ENCODE assay signal across 9 mouse cellular contexts in the genomic region with DNA sequence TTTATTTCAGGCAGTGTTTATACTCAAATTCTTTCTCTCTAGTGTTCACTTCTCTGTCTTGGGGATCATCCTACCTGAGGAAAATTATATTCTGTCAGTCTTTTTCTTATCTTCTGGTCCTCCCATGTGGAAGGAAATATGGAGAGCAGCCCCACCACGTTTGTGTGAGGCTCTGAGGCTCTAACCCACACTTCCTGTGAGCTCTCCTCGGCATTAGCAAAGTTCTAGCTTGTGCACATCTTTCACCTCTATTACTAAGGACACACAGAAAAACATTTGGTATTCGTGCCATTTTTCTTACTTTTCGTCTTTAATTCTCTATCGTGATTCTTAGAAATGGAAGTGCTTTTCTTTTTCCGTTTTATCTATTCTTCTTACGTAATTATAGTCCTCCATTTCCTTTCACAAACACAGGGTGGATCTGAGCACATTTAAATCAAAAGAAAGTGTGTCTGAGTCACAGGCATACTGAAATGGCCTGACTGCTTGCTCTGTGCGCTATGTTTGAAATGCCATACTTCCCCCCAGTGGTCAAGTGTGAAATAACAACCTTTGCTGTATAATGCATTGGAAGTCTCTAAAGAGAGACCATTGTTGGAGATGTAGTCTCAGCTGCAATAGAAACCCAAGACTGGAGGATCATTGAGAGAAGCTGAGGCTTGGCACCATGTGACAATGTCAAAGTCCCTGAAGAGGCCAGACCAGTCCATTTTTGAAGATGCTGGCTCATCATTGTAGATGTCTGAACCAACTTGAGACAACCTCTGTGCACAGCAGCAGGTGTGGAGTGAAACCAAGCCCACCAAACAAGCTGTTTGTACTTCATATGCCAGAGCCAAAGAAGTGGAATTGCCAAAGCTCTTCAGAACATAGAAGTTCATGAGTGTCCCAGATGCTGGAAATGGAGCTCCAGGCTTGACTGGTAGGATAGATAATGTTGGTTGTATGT. TPM values are rescaled to one million over a fixed set of nuclear protein-coding genes. Genes with fewer than 3 reads are reported as not detected.
A peak's percentile ranks its signal among the peaks of the same experiment; 100 is the strongest.
DNase-seq lines count a peak whose midpoint lies in the region; ATAC-seq and TF ChIP-seq lines count a peak whose summit lies in the region.
"Had no signal": no experiment of that assay in that cellular context is flagged by ENCODE, and none has a peak within 500 bp of the region (broad histone marks: within the 10 kb centered on the region; RNA-seq: fewer than 3 reads in every experiment).

No protein-coding gene starts in this region.

- no peak for TF ChIP-seq EP300 in liver, embryonic 14.5 days (IDR thresholded peaks at IDR 0.05; ENCODE audit: low read depth)

- TF ChIP-seq CTCF in brain, embryonic 14.5 days (IDR thresholded peaks at IDR 0.05; ENCODE audit: borderline replicate concordance, extremely low read depth, insufficient read depth, insufficient read length) = peak; percentile 70; the same call in 1 of the 2 replicates
- TF ChIP-seq CTCF in liver, embryonic 14.5 days (IDR thresholded peaks at IDR 0.05; ENCODE audit: low read depth) = peak; percentile 69

- H3K27ac ChIP-seq in ES-E14 (ENCODE audit: insufficient read depth, low read depth, low read length, poor library complexity, severe bottlenecking) = no peak overlapping the region
- H3K27ac ChIP-seq in heart, embryonic 13.5 days (replicated peaks) = no peak overlapping the region; the same call in 1 of the 2 replicates
- no peak overlapping the region for H3K27ac ChIP-seq in kidney, embryonic 16.5 days (ENCODE audit: low read length)
- H3K27ac ChIP-seq in liver, embryonic 14.5 days = no peak overlapping the region
- no peak overlapping the region for H3K27ac ChIP-seq in neural tube, embryonic 14.5 days (ENCODE audit: low read depth, low read length)
- H3K27ac ChIP-seq: macrophage had no signal

- H3K9ac ChIP-seq in ES-E14 (ENCODE audit: insufficient read depth, low read depth, low read length, poor library complexity, severe bottlenecking) = no peak overlapping the region
- H3K9ac ChIP-seq in heart, embryonic 13.5 days = no peak overlapping the region
- no peak overlapping the region for H3K9ac ChIP-seq in kidney, embryonic 16.5 days (replicated peaks; ENCODE audit: low read length)
- H3K9ac ChIP-seq in liver, embryonic 14.5 days (replicated peaks) = no peak overlapping the region
- no peak overlapping the region for H3K9ac ChIP-seq in neural tube, embryonic 14.5 days (replicated peaks; ENCODE audit: low read depth, low read length)

- no peaks in the 10 kb centered on the region for H3K4me1 ChIP-seq in ES-E14 (ENCODE audit: control insufficient read depth in 2 of 2, insufficient read depth in 2 of 2, low read length in 2 of 2, poor library complexity in 1 of 2)
- no peaks in the 10 kb centered on the region for H3K4me1 ChIP-seq in heart, embryonic 13.5 days
- H3K4me1 ChIP-seq in kidney, embryonic 16.5 days (ENCODE audit: insufficient read depth, low read length) = no peaks in the 10 kb centered on the region
- no peaks in the 10 kb centered on the region for H3K4me1 ChIP-seq in liver, embryonic 14.5 days (replicated peaks; ENCODE audit: control insufficient read depth in 2 of 2, insufficient read depth in 2 of 2, low read length in 1 of 2)
- no peaks in the 10 kb centered on the region for H3K4me1 ChIP-seq in neural tube, embryonic 14.5 days (ENCODE audit: control insufficient read depth, insufficient read depth, low read length)

- peak; percentile 63 for DNase-seq in ES-E14 (ENCODE audit: low read depth, low spot score)
- peak; percentile 93 for DNase-seq in brain, embryonic 14.5 days (ENCODE audit: low read depth)
- peak; percentile 17 to 42 (median 17) for DNase-seq in liver, embryonic 14.5 days (ENCODE audit: low read depth in 3 of 3, low spot score in 3 of 3)
- peak; percentile 69 to 81 for DNase-seq in thymus, postnatal 10 days (ENCODE audit: low spot score in 2 of 2)

- in situ Hi-C loops in ES-E14 (cut with MboI; ENCODE audit: low sequenced_read_pairs in 2 of 2, unreplicated experiment in 2 of 2) = loop anchor here in 1 of 2 experiments (10.0 kb wide), 1 partner anchor 777 kb away; no protein-coding TSS in a partner anchor

- H3K4me3 ChIP-seq in ES-E14 (ENCODE audit: insufficient read depth in 1 of 2, low read depth in 1 of 2, low read length in 2 of 2, poor library complexity in 1 of 2, severe bottlenecking in 1 of 2) = no peak overlapping the region
- H3K4me3 ChIP-seq in heart, embryonic 13.5 days = no peak overlapping the region
- no peak overlapping the region for H3K4me3 ChIP-seq in kidney, embryonic 16.5 days (ENCODE audit: low read length)
- no peak overlapping the region for H3K4me3 ChIP-seq in liver, embryonic 14.5 days (ENCODE audit: insufficient read depth in 1 of 2, low read depth in 2 of 2, low read length in 2 of 2)
- no peak overlapping the region for H3K4me3 ChIP-seq in neural tube, embryonic 14.5 days (ENCODE audit: low read depth, low read length)

- no peaks in the 10 kb centered on the region for H3K9me3 ChIP-seq in ES-E14 (ENCODE audit: control insufficient read depth, insufficient read depth, low read depth, low read length)
- H3K9me3 ChIP-seq in heart, embryonic 13.5 days = no peaks in the 10 kb centered on the region
- H3K9me3 ChIP-seq in kidney, embryonic 16.5 days (ENCODE audit: low read length) = no peaks in the 10 kb centered on the region
- H3K9me3 ChIP-seq in liver, embryonic 14.5 days (ENCODE audit: control insufficient read depth, low read length) = no peaks in the 10 kb centered on the region
- H3K9me3 ChIP-seq in neural tube, embryonic 14.5 days (ENCODE audit: control insufficient read depth, low read length) = no peaks in the 10 kb centered on the region

- 21% methylated on average over 8 of the region's 8 CpGs for WGBS in heart, embryonic 13.5 days
- 19% methylated on average over 8 of the region's 8 CpGs for WGBS in kidney, embryonic 16.5 days
- WGBS in liver, embryonic 14.5 days (ENCODE audit: insufficient replicate concordance) = 14% methylated on average over 8 of the region's 8 CpGs
- 28% methylated on average over 8 of the region's 8 CpGs for WGBS in neural tube, embryonic 14.5 days

- no peaks in the 10 kb centered on the region for H3K36me3 ChIP-seq in ES-E14 (ENCODE audit: control insufficient read depth, insufficient read depth, low read length, poor library complexity, severe bottlenecking)
- no peaks in the 10 kb centered on the region for H3K36me3 ChIP-seq in heart, embryonic 13.5 days
- no peaks in the 10 kb centered on the region for H3K36me3 ChIP-seq in kidney, embryonic 16.5 days (ENCODE audit: insufficient read depth, low read length)
- H3K36me3 ChIP-seq in liver, embryonic 14.5 days (replicated peaks; ENCODE audit: control insufficient read depth, insufficient read depth, low read depth) = no peaks in the 10 kb centered on the region
- H3K36me3 ChIP-seq in neural tube, embryonic 14.5 days (ENCODE audit: control insufficient read depth, insufficient read depth, low read length) = no peaks in the 10 kb centered on the region

- ATAC-seq in erythroblast, adult 5-6 weeks (replicated peaks; ENCODE audit: low FRiP score, poor library complexity, severe bottlenecking) = peak; percentile 94
- peak; percentile 42; the same call in 1 of the 2 replicates for ATAC-seq in heart, embryonic 13.5 days (ENCODE audit: extremely low read depth, insufficient number of reproducible peaks, low FRiP score, low TSS enrichment)
- ATAC-seq in kidney, embryonic 16.5 days (ENCODE audit: low FRiP score, low TSS enrichment) = peak; percentile 91
- ATAC-seq in liver, embryonic 14.5 days (ENCODE audit: insufficient read depth) = 0 out of 2 replicates have a peak, but pooled peaks have one; percentile 35
- peak; percentile 96 for ATAC-seq in neural tube, embryonic 14.5 days (ENCODE audit: low read depth)

- H3K27me3 ChIP-seq in heart, embryonic 13.5 days (replicated peaks) = no peaks in the 10 kb centered on the region
- no peaks in the 10 kb centered on the region for H3K27me3 ChIP-seq in kidney, embryonic 16.5 days (ENCODE audit: insufficient read depth, low read length)
- no peaks in the 10 kb centered on the region for H3K27me3 ChIP-seq in liver, embryonic 14.5 days (ENCODE audit: control insufficient read depth, insufficient read depth, low read length)
- H3K27me3 ChIP-seq in neural tube, embryonic 14.5 days (ENCODE audit: control insufficient read depth, insufficient read depth, low read length) = no peaks in the 10 kb centered on the region

- TF ChIP-seq POLR2A in brain, embryonic 14.5 days (IDR thresholded peaks at IDR 0.05; ENCODE audit: borderline replicate concordance, extremely low read depth, insufficient read depth, insufficient read length, poor library complexity, severe bottlenecking) = no peak

- H3K4me2 ChIP-seq in heart, embryonic 13.5 days = peak overlapping the region; percentile 23
- H3K4me2 ChIP-seq in kidney, embryonic 16.5 days (replicated peaks; ENCODE audit: low read depth, low read length) = no peak overlapping the region
- no peak overlapping the region for H3K4me2 ChIP-seq in liver, embryonic 14.5 days (ENCODE audit: low read depth)
- no peak overlapping the region for H3K4me2 ChIP-seq in neural tube, embryonic 14.5 days (ENCODE audit: low read depth, low read length)

TF ChIP-seq in ES-E14, 5 proteins besides CTCF, POLR2A, EP300 and RAD21:
- peak; percentile 75; the same call in 1 of the 2 replicates for TF ChIP-seq ZC3H11A (IDR thresholded peaks at IDR 0.05; ENCODE audit: borderline replicate concordance, low read depth, low read length)
- TF ChIP-seq MAFK (IDR thresholded peaks at IDR 0.05; ENCODE audit: insufficient read depth, low read depth, low read length) = no peak

RNA-seq across cellular contexts. Expression of a gene that starts 52.1 kb away (rescaled TPM):
- total RNA-seq in ES-E14 (2012; rRNA removed) = 0.11 and 0.18 TPM in 2 replicates
- 0.45 and 0.74 TPM in 2 replicates for polyA plus RNA-seq in brain, embryonic 14.5 days (2012; rRNA removed)
- 58.1 and 64.6 TPM in 2 replicates for total RNA-seq in erythroblast, adult 5-6 weeks (2015; ENCODE audit: low replicate concordance)
- total RNA-seq in erythroblast, adult 5-6 weeks (2017; ENCODE audit: low replicate concordance) = 6.7 and 7.9 TPM in 2 replicates
- polyA plus RNA-seq in heart, embryonic 13.5 days (2015; fragmentation: Nextera tagmentation; extraction: Ambion mirVana) = 1.4 and 2.1 TPM in 2 replicates
- 1.7 and 1.8 TPM in 2 replicates for polyA plus RNA-seq in kidney, embryonic 16.5 days (2015; fragmentation: Nextera tagmentation; extraction: Ambion mirVana)
- polyA plus RNA-seq in liver, embryonic 14.5 days (2012; rRNA removed) = 4.3 and 7.3 TPM in 2 replicates
- polyA plus RNA-seq in liver, embryonic 14.5 days (2014; fragmentation: Nextera tagmentation; extraction: Ambion mirVana) = 10.6 and 12.2 TPM in 2 replicates
- 0.88 and 1.3 TPM in 2 replicates for polyA plus RNA-seq in neural tube, embryonic 14.5 days (2014; fragmentation: Nextera tagmentation; extraction: Ambion mirVana)

Comparison
In these comparisons a context has a peak if more than half of its experiments do, and no peak if none do; other contexts are left out.
1. DNase-seq: peak in every context shown above with its lines; median percentile 93 in brain, embryonic 14.5 days; 75 in thymus, postnatal 10 days; 63 in ES-E14; 17 in liver, embryonic 14.5 days.
2. ATAC-seq: peak in every context shown above with its lines; median percentile 96 in neural tube, embryonic 14.5 days; 94 in erythroblast, adult 5-6 weeks; 91 in kidney, embryonic 16.5 days; 42 in heart, embryonic 13.5 days; 35 in liver, embryonic 14.5 days.